Mouse (Mus musculus): ENCODE measurements around the gene Rsg1.

GRCm38 (mm10) chr4:141219583-141220213 lies 5.9 kb downstream of the Rsg1 start:
- TF ChIP-seq USF2 (conservative IDR thresholded peaks at IDR 0.05; ENCODE audit: low read depth, low read length) (no peak), CTCF (conservative IDR thresholded peaks at IDR 0.05 in 1 of 2, IDR thresholded peaks at IDR 0.05 in 1 of 2; ENCODE audit: low read depth in 2 of 2, low read length in 2 of 2) (no peak), POLR2A (IDR thresholded peaks at IDR 0.05; ENCODE audit: low read depth, low read length) (no peak), SMC3 (IDR thresholded peaks at IDR 0.05; ENCODE audit: low read depth, low read length) (no peak), MAX (IDR thresholded peaks at IDR 0.05; ENCODE audit: low read length) (no peak), ZC3H11A (IDR thresholded peaks at IDR 0.05; ENCODE audit: low read depth, low read length) (no peak), EP300 (IDR thresholded peaks at IDR 0.05; ENCODE audit: low read length) (no peak), GABPA (IDR thresholded peaks at IDR 0.05; ENCODE audit: insufficient replicate concordance, low read depth, low read length) (no peak), TBP (conservative IDR thresholded peaks at IDR 0.05; ENCODE audit: low read depth, low read length) (no peak), BHLHE40 (IDR thresholded peaks at IDR 0.05; ENCODE audit: low read depth, low read length) (no peak), ELF1 (IDR thresholded peaks at IDR 0.05; ENCODE audit: low read depth, low read length) (no peak)
